Mouse (Mus musculus) Muller cell, postnatal 12 days (primary cell): ENCODE data around the gene Arhgap21.
A peak's percentile ranks its signal among the peaks of the same experiment; 100 is the strongest.

ENCODE experiments used
- DNase-seq: peaks from one replicate; pipeline ENCODE4 v3.0.0-alpha.2; 2015; ENCODE audit errors: inconsistent ontology term

Gene Arhgap21

DNA sequence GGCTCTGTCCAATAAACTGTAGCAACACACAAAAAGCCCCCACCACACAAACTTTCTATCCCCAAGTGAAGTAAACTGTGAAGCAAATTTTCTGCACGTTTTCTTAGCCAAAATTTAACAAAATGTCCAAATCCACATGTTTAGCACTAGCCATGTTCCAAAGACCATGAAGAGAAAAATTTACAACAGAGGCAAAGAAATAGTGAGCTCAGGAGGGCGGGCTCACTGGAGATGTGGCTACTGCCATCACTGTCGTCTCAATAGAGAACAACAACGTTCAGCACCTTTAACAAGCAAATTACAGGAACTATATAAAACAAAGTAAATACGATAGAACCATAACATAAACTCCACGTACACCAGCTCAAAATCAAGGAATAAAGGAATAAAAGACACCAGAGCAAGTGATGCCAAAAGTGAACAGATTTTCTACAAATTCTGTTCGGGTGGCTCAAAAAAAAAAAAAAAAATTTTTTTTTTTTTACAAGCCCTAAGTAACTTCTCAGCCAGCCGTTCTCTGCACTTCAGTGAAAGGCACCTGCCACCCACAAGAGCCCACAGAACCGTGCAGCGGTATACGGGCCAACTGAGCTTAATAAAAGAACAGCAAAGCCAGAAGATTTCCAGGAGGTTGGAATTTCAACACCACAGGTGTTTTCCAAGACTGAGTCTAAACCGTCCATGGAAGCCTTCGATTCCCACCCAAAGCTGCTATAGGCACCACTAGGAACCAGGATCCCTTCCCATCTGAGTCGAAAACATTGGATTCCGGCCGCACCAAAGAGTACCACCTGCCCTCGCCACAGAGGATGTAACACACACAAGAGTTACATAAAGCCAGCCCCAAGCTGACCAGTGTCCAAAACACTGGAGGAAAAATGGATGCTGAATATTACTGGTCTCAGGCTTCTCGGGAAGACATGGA, 2.2 kb downstream of the Arhgap21 start:
- no peak for DNase-seq

DNA sequence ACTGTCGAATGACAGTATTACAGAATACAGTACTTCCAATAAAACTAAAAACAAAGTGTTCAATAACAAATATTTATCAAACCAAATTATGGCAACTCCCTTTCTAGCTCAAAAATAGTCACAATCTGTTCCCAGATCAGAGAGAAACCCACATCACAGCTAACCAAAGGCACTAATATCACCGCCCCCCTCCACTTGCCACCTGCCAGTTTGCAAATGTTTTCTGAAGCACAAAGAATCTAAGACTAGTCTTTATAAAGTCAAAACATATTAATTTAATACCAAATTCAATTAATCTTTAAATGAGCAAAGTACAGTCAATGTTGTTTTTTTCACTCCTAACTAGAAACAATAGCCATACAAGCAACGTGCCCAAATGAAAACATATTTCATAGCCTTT, 3.3 kb downstream of the Arhgap21 start:
- DNase-seq = no peak

DNA sequence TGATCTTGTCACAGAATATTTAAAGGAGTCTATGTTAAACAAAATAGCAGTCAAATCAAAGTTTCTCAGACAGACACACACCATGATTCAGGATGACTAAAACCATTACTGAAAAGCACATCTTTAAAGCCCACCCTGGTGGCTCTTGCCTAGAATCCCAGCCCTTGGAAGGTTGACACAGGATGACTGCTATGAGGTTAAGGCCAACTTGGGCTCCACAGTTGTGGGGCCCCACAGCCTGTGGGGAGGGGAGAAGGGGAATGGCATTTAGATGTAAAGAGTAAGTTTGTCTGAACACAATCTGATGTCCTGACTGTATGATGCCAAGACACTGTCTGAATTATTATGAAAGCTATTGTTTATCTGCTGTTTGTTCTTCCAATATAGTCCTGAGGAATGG, 4.2 kb downstream of the Arhgap21 start:
- no peak for DNase-seq

DNA sequence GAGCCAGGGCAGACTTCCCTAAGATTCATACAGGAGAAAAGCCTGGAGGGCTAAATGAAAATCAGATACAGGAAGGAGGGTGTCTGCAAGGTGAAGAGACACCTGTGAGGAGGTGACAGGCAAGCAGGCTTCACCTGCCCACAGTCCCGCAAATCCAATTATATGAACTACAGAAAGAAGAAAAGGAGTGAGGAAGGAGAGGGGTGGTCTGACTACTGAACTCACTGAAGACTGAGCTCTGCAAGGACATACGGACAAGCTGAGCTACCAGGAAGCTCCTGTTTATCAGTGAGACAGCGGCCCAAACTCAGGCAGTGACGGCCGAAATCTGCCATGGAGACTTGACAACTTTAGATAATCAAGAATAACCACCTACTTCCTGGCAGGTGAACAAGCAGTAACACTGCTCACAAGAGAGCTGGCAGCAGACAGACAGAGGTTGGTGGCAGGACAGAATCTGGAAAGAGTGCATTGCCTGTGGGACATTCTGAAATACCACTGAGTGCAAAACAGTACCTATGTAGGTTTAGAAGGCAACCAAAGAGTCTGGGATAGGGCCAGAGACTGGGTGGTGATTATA, 5.4 kb downstream of the Arhgap21 start:
- no peak for DNase-seq

DNA sequence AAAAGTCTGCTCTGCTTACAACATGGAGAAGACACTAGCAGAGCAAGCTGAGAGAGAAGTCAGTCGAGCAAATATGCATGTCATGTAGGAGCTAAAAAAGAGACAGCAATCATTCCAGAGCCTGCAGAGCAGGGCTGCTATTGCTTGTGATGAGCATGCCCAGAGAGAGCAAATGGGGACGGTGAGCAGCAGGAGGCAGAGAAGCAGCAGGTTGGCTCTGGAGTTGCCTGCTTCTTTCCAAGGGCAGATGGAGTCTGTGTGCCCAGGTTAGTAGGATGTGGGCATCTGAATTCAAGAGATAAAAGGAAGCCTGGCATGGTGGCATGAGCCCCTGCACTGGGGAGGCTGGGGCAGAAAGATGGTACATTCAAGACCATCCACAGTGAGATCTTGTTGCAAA, 6.4 kb downstream of the Arhgap21 start:
- no peak for DNase-seq

DNA sequence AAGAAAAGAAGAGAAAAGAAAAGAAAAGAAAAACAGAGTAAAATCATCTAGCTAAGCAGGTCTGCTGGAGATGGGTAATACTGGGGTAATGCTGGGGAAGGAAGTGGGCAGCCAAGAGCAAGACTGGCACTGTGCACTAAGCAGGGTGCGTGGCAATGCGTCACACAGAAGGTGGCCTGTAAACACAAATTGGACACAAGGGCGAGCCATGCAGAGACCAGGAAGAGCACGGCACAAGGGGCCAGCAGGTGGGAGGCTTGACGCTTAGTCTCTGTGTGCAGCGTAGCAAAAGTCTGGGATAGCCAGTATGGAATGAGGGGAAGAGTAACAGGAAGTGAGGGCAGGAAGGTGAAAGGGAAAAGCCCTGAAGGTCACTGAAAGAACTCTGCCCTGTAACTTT, 6.9 kb downstream of the Arhgap21 start:
- DNase-seq = no peak

DNA sequence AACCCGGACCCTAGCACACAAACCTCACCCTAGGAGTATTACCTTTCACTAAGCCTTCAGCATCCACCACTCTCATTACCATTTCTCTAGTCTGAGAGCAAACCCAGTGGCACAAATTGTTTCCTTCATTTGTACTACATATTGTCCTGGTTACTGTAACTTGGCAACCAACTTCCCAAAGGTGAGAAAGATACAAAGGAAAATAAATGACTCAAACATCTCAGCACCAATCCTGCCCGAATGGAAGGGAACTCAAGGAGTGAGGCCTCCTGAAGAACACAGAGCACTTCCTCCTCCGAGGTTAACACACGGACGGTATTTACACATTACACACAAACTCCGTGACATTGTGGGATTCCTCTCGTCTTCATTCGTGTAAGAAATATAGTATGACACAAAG, 7.4 kb downstream of the Arhgap21 start:
- peak; percentile 62 for DNase-seq

DNA sequence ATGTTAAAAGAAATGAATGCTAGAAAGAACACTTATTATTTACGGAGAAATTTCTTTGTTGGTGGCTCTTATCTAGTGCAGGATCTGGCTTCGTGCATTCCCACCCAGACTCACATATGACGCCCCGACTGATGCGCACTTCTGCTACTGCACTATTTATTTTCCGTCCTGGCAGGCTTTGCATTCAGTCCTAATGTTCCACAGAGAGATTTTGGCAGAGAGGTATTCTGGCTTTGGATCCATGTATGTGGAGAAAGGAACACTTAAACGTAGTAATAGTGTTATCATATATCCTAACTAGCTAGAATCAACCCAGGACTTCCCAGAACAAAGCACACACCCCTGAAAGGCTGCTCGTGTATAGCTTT, 8.0 kb downstream of the Arhgap21 start:
- DNase-seq = no peak

DNA sequence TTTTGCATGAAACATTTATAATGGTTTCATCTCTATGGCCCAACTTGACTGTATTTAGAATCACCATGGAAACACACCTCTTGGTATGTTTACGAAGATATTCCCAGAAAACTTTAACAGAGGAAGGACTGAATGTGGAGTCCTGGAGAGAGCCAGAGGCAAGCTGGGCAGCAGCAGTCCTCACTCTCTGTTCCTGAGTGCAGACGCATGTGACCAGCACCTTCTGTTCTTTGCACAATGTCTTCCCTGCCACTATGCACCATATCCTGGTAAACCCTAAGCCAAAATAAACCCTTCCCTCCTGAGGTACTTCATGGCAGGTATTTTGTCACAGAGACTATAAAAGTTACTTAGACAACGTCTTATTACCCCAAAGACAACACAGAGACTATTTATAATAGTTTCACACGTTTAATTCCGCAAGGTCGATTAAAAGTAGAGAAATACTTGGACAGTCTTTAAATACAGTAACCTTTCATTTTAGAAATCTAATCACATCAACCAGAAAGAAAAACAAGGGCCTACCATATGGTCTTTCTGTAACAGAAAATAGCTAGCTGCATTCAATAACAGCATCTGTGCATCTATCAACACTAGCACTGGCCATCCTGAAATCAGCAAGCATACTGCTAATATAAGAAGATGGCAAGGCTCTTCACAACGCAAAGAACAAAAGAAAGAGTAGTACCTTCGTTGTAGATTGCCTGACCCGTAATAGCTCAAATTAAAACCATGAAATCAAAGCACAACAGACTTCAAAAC, 8.6 kb downstream of the Arhgap21 start:
- no peak for DNase-seq

DNA sequence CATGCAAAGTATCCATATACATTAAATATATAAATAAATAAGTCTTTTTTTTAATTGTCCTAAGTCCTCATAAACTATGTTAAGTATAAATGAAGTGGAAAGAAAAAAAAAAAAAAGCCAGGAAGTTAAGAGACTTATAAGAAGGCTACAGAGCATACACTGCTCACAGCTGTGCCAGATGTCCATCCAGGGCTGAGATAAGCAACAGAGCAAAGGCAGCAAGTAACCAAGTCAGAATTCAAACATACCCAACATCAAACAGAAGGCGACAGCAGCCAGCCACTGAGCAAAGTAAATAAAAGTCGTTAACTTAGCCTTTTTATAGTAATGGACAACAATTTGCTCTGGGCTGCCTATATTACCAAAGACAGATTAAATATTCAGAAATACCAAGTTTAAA, 9.6 kb downstream of the Arhgap21 start:
- no peak for DNase-seq

DNA sequence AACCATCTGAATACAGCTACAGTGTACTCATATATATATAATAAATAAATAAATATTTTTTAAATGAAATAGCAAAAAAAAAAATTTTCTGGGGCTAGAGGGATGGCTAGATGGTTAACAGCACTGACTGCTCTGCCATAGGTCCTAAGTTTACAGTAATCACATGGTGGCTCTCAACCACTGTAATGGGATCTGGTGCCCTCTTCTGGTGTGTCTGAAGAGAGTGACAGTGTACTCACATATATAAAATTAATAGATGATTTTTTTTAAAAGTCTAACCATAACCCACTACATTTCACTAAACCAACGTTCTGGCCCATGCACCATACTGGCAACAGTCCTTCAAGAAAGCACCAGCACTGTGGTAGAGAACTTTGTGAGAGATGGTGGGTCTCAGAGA, 10.7 kb downstream of the Arhgap21 start:
- DNase-seq = no peak

DNA sequence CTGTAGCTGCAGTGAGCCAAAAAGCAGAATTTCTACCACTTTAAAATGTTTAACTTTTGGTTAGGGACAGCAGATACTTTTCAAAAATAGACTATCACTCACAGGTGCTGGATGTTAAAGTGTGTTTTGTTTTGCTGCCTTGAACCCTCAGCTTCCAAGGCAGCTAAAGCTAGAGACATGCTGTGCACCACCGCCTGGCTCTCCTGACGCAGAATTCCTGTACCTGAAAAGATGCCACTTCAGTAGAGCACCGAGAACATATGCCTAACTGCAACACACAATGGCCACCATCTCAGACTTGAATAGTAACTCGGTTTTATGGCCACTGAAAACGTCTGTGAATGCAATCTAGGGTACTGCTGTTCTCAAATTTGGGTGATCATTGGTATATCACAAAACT, 12.0 kb downstream of the Arhgap21 start:
- DNase-seq = no peak

DNA sequence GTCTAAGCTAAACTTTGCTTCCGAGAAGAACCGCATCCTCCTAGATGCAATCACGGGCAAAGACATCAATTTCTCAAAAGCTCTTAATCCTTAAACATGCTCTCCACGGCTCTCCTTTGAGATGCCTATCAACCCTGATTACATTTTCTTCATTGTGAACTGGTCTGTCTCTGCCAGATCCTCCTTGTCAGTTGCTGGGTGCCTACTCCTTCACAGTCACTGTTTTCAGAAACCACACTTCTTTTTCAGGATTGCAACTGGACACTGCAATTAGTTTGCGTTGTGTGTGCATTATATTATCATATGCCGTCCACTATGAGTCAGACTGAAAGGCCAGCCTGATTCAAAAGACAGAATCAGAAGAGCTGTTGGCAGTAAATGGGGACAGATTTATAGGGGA, 12.7 kb downstream of the Arhgap21 start:
- DNase-seq = no peak

DNA sequence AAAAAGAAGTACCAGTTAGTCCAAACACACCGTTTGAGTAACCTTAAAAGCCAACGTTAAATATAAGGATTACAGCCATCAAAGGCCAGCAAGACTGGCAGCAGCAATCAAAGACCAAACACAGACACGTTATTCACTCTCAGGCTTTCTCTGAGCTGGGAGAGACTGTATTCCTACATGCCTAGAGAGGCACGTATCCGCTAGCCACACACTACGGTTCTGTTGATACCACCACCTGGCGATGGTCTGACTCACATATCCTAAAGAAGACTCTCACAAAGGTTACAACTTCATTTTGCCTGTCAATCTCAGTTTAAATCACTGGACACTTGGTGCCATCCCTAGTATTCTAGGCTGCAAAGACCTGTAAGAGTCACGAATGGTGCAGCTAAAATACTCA, 13.3 kb downstream of the Arhgap21 start:
- no peak for DNase-seq

DNA sequence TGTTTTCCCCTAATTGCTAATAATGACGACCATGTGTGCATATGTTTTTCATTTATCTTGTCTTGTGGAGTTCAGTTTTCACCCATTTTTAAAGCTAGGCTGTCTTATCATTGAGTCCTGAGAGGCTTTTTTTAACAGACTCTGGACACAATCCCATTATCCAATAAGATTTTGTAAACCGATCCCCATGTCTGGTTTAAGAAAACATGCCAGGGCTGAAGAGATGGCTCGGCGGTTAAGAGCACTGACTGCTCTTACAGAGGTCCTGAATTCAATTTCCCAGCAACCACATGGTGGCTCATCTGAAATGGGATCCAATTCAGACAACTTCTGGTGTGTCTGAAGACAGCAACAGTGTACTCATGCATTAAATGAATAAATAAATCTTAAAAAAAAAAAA, 16.0 kb downstream of the Arhgap21 start:
- DNase-seq = no peak

DNA sequence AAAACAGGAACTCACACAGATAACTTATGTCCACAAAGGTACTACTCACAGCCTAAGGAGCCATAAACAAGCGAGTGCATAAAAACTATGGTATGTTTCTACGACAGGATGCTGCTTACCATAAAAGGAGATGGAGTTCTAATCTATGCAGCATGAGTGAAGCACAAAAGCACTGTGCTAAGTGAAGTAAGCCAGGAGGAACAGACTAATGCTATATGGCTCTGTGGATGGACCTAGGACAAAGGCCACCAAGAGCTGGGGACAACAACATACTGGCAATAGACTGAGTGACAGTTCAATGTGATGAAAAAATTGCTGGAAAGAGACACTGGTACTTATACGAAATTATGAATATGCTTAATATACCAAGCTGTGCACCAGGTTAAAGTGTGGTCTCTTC, 19.5 kb downstream of the Arhgap21 start:
- DNase-seq = no peak

DNA sequence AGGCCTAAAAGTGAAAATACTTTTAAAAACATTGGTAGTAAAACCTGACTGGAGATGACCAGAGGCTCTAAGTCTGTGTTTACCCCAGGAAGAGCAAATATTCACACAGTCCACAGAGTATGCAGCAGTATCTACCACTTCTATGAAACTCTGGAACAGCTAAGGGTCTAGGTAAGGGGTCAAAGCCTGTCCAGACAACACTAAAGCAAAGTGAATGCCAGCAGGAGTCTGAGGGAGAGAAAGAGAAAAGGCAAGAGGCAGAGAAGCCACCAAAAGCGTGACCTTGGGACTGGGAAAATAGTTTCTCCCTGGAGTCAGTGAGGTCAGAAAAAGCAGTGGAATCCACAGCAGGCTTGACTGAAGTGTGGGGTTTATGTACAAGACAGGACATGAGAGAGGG, 21.6 kb downstream of the Arhgap21 start:
- no peak for DNase-seq

DNA sequence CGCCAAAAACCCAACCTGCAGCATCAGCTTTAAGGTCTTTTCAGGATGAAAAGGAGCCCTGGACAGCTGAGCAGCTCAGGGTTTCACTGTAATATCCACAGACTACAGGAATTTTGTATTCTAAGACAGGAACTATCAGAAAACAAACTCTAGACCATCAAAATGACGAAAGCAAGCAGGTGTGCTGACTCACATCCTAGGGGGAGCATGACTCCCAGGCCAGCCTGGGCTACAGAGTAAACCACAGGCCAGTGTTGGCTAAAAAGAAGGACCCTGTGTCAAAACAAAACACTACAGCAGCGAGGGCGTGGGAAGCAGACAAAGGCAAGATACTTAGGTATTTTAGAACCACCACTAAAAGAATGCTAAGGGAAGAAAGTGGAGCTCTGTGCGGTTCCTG, 23.1 kb downstream of the Arhgap21 start:
- no peak for DNase-seq

DNA sequence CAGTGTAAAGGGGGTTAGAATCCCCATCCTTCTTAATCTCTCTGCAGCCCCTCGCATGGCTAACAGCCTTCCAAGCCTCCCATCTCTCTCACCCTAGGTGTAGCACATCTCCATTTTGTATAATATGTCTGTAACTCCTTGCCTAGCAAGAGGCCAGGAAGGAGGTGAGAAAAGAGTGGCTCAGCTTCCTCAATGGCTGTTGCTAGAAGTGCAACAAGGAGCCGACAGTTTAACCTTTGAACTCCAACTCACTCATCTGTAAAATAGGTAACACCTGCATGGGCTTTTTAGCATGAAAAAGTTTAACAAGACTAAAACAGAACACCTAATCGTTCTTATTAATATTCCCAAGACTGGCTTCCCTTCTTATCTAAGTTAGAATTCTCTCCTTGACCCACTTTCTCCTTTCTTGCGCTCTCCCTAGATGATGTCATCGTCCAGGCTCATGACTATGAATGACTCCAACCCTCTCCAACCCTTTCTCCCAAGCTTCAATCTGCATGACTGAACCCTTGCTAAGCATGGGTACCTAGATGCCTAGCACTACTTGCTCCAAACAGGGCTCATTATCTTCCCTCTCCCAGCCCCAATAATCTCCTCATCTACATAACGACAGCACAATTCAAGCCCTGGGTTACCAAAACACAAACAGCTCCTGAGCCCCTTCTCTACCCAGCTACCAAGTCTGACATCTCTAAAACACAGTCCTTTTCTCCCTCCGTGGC, 24.8 kb downstream of the Arhgap21 start:
- DNase-seq = peak; percentile 75

DNA sequence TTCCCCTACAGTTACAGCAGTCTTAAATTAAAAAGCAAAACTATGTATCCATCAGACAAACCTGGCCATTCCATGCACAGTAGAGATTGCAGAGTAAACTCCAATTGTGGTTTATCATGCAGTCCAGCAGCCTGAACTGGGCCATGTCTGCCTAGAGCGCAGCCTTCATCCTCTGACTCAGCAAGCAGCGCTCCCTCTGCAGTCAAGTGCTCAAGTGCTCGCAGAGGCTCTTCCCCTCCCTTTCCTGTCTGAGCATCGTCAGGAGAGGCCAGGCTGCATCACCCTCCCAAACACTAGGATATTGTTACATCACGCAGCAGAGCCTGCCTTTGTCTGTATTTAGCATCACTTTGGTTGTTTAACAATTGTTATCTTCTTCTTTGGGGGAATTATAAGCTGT, 25.5 kb downstream of the Arhgap21 start:
- DNase-seq = peak; percentile 75

DNA sequence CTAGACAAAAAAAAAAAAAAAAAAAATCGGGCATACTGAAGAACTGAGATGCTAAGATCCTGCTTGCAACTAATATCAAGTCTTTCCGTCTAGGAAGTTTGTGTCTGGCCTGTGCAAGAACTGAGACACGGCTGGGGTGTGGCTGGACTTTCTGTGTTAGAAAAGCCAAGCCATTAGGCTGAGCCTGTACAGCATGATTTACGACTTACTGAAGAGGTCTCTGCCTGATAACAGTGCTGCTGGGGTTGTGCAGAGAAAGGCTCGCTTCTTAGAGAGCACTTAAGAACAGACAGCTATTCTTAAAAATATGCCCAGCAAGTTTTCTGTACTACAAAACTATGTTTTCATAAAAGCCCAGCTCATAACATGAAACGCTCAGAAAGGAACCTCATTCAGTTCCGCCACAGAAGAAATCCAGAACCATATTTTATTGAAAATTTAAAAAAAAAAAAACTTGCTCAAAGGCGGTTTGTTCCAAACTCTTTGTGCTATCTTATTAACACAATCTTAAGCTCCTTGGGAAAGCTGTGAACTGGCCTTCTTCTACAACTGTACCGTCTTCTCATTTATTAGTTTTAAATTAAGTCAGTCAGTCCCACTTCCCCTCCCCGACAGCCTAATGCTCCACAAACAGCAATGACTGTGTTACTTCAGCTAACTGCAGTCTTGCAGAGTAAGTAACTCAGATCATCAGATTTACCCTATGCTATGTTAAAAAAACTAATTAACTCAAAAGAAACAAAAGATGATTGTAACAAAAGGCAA, 26.1 kb downstream of the Arhgap21 start:
- no peak for DNase-seq
